Mouse (Mus musculus) heart, embryonic 14.5 days (tissue): ENCODE measurements around the gene Map3k14. TPM values are rescaled to one million over a fixed set of nuclear protein-coding genes. Genes with fewer than 3 reads are reported as not detected.

Experiments used
- ATAC-seq: fragments of 200-750 bp; cut with Nextera tagmentation; 2 replicates; pipeline ENCODE4 v1.8.0; 2017; ENCODE audit warnings: low read depth, moderate TSS enrichment; ENCODE audit not compliant: insufficient number of reproducible peaks, insufficient read depth, low FRiP score
- H3K27ac ChIP-seq, 2 experiments: fragments of 200-500 bp in 1 of 2; fragments of 300-500 bp in 1 of 2; sonication (generic) in 1 of 2; replicated peaks in 1 of 2; 2 replicates each; pipeline ENCODE4 v1.5.1; 2012 to 2014; ENCODE audit warnings: low read depth in 2 of 2, low read length in 2 of 2, control low read depth in 1 of 2, mild to moderate bottlenecking in 1 of 2, mixed read lengths in 1 of 2; ENCODE audit not compliant: control insufficient read depth in 1 of 2, insufficient read depth in 1 of 2
- H3K27me3 ChIP-seq: fragments of 300-500 bp; sonication (generic); 2 replicates; pipeline ENCODE4 v1.6.1; 2014; ENCODE audit warnings: mild to moderate bottlenecking, low read length, control low read depth; ENCODE audit not compliant: control insufficient read depth, insufficient read depth
- H3K36me3 ChIP-seq: fragments of 300-500 bp; sonication (generic); 2 replicates; pipeline ENCODE4 v1.6.1; 2014; ENCODE audit warnings: mild to moderate bottlenecking, control low read depth, low read length, mixed read lengths; ENCODE audit not compliant: control insufficient read depth, insufficient read depth
- H3K4me1 ChIP-seq, 2 experiments: fragments of 200-500 bp in 1 of 2; fragments of 300-500 bp in 1 of 2; sonication (generic) in 1 of 2; 2 replicates each; pipeline ENCODE4 v1.6.1; 2012 to 2014; ENCODE audit warnings: low read length in 2 of 2, control low read depth in 1 of 2, mixed read lengths in 1 of 2; ENCODE audit not compliant: control insufficient read depth in 2 of 2, insufficient read depth in 2 of 2
- H3K4me2 ChIP-seq: fragments of 300-500 bp; sonication (generic); 2 replicates; pipeline ENCODE4 v1.6.1; 2014; ENCODE audit warnings: mild to moderate bottlenecking, low read length
- H3K4me3 ChIP-seq, 2 experiments: fragments of 200-500 bp in 1 of 2; fragments of 300-500 bp in 1 of 2; sonication (generic) in 1 of 2; 2 replicates each; pipeline ENCODE4 v1.5.1; 2012 to 2014; ENCODE audit warnings: low read length in 2 of 2, mild to moderate bottlenecking in 2 of 2, control low read depth in 1 of 2, low read depth in 1 of 2, moderate library complexity in 1 of 2; ENCODE audit not compliant: control insufficient read depth in 1 of 2, insufficient read depth in 1 of 2
- H3K9ac ChIP-seq: fragments of 300-500 bp; sonication (generic); 2 replicates; pipeline ENCODE4 v1.6.1; 2014; ENCODE audit warnings: mild to moderate bottlenecking, low read length
- H3K9me3 ChIP-seq: fragments of 300-500 bp; sonication (generic); 2 replicates; pipeline ENCODE4 v1.6.1; 2016; ENCODE audit warnings: low read length, control low read depth; ENCODE audit not compliant: control insufficient read depth
- WGBS: fragments of 180-500 bp; shearing (Covaris S2); extraction: QIAGEN DNeasy Blood & Tissue Kit; methylation state at CpG from one replicate; pipeline ENCODE4 v1.1.7; 2014; 5-methylcytosine and 5-hydroxymethylcytosine counted together
- polyA plus RNA-seq: library from polyadenylated mRNA; unstranded; fragments of >200 nt; fragmentation: Nextera tagmentation; extraction: Ambion mirVana; gene quantifications from 2 replicates; pipeline ENCODE4 v1.2.1, GENCODE M21; 2014

Gene Map3k14
- polyA plus RNA-seq, 1 experiment from 2014 or later = 1.3 TPM

DNA sequence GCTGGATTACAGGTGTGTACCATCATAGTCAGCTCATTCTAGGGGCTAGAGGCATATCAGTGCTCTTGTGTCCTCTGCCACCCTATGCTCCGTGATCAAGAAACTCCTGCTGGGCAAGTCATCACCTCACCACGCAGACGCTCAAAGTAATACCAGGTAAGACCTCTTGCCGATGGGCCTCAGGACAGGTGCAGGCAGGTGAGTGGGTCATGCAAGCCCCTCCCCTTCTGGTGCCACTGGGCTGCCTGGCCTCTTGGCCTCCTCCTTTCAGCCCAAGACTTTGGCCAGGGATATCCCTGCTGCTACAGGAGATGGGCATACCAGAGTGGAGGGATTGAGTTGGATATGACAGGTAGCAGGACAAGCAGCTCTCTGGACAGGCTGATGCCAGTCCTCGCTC, 48.0 kb downstream of the Map3k14 start:
- Histone ChIP-seq H3K27me3 (no peaks in the 10 kb centered on the region), H3K9me3 (no peaks in the 10 kb centered on the region), H3K4me2 (no peak overlapping the region), H3K4me3 (no peak overlapping the region), H3K27ac (no peak overlapping the region), H3K9ac (no peak overlapping the region), H3K36me3 (peaks cover 31% of the 10 kb centered on the region), H3K4me1 (peaks cover 0 to 8% of the 10 kb centered on the region in 2 experiments; a peak in 1 of 4 replicates)
- WGBS = 83% methylated on average over 5 of the region's 5 CpGs
- no peak for ATAC-seq

DNA sequence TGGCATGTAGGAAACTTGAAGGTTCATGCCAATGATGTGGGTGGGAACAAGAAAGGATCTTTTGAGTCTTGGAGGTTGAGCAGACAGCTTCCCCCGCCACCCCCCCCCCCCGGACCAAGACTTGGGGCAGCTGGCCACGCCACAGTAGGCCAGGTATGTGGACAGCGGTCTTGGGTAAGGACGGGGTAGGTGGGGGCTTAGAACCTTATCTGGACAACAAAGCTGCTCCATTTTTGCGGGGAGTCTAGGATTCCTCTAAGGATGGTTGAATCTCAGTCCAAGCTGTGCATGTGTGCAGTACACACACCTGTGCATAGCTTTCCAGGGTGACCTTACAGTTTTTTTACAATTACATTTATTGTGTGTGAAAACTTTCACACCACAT, 48.8 kb downstream of the Map3k14 start:
- peak overlapping the region; percentile 79 for H3K4me2 ChIP-seq
- H3K4me1 ChIP-seq = peaks cover 0 to 8% of the 10 kb centered on the region in 2 experiments; a peak in 1 of 4 replicates
- 28% methylated on average over 6 of the region's 6 CpGs for WGBS
- no peaks in the 10 kb centered on the region for H3K9me3 ChIP-seq
- H3K27ac ChIP-seq = no peak overlapping the region
- ATAC-seq = no peak
- no peaks in the 10 kb centered on the region for H3K27me3 ChIP-seq
- peaks cover 28% of the 10 kb centered on the region for H3K36me3 ChIP-seq
- H3K4me3 ChIP-seq = peak overlapping the region; percentile 48 to 65
- H3K9ac ChIP-seq = peak overlapping the region; percentile 55

DNA sequence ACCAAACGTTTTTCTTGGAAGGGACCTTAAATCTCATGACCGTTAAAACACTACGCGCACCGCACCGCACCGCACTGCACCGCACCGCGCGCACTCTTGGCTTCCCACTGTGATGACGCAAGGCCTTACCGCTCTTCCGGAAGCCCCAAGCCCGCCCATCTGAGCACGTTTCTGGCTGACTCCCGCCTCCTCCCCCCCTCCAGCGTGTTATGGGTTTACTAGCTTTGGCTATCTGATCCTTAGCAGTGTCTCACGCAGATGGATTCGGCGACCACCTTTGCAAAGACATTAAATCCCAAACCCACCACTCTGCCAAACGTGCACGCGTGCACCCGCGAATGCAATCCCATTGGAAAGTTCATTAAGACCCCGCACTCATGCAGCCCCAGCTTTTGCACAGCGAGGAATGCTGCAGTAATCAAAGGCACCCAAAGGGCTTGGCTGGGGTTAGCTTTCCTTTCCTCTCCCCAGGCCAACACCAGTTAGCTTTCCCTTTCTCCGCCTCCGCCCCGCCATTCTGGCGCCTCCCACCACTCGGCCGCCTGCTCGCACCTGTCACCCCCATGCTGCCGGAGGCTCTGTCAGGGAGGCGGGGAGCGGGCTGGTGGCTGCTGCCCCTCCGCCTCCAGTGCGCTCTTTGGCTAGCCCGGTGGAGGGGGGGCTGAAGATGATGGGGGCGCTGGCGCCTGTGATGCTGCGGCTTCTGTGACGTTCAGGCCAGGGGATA, 49.3 kb downstream of the Map3k14 start, which contains the start of gene Spata32:
TSS of gene Spata32 (minus strand) at position 643 of the 727 bp plus-strand sequence.
- WGBS = under 1% methylated on average over 45 of the region's 45 CpGs
- H3K4me1 ChIP-seq = peaks cover 0 to 8% of the 10 kb centered on the region in 2 experiments; a peak in 1 of 4 replicates
- peak within 1 kb of the TSS; percentile 48 to 65 for H3K4me3 ChIP-seq
- 0 out of 2 replicates have a peak, but pooled peaks have one; percentile 37 for ATAC-seq
- H3K36me3 ChIP-seq = peaks cover 26% of the 10 kb centered on the region
- no peak within 1 kb of the TSS for H3K27ac ChIP-seq
- peak within 1 kb of the TSS; percentile 79 for H3K4me2 ChIP-seq
- no peaks in the 10 kb centered on the region for H3K27me3 ChIP-seq
- H3K9me3 ChIP-seq = no peaks in the 10 kb centered on the region
- H3K9ac ChIP-seq = peak within 1 kb of the TSS; percentile 55

DNA sequence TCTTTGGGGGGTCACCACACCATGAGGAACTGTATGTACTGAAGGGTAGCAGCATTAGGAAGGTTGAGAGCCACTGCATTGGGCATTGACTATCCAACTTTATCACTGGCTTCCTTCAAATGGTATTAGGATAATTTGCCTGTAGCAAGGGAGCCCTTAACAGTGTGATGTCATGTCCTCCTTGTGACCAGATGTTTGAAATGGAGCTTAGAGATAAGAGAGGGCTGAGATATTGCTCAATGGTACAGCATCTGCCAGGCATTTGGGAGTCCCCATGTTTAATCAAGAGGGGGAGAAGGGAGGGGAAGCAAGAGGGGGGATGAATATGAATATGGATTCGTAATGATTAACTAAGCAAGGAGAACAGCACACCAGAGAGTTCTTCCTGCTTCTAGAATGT, 51.9 kb downstream of the Map3k14 start:
- Histone ChIP-seq H3K36me3 (peaks cover 7% of the 10 kb centered on the region), H3K27ac (no peak overlapping the region), H3K9me3 (no peaks in the 10 kb centered on the region), H3K4me2 (no peak overlapping the region), H3K4me3 (no peak overlapping the region), H3K4me1 (peaks cover 0 to 8% of the 10 kb centered on the region in 2 experiments; a peak in 1 of 4 replicates), H3K27me3 (no peaks in the 10 kb centered on the region), H3K9ac (no peak overlapping the region)
- ATAC-seq = no peak
- WGBS = 62% methylated on average over 1 of the region's 1 CpGs

DNA sequence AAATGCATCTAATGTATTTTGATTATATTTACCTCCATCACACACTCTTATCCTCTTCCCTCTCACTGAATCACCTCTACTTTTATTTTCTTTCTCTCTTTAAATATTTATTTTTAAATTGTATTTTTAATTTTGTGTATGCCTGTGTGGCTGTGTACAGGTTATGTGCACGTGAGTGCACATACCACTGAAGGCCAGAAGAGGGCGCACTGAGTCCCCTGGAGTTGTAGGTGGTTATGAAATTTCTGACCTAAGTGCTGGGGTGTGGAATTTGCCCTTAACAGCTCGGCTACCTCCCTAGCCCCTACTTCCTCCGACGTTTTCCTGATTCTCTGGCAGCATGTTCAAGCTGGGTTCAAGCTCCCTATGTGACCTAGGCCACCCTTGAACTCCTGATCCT, 53.6 kb downstream of the Map3k14 start:
- H3K27ac ChIP-seq = no peak overlapping the region
- H3K4me3 ChIP-seq = no peak overlapping the region
- H3K9ac ChIP-seq = no peak overlapping the region
- no peaks in the 10 kb centered on the region for H3K36me3 ChIP-seq
- no peak overlapping the region for H3K4me2 ChIP-seq
- H3K4me1 ChIP-seq = peaks cover 0 to 8% of the 10 kb centered on the region in 2 experiments; a peak in 1 of 4 replicates
- 81% methylated on average over 5 of the region's 5 CpGs for WGBS
- no peak for ATAC-seq
- H3K9me3 ChIP-seq = no peaks in the 10 kb centered on the region
- H3K27me3 ChIP-seq = no peaks in the 10 kb centered on the region

DNA sequence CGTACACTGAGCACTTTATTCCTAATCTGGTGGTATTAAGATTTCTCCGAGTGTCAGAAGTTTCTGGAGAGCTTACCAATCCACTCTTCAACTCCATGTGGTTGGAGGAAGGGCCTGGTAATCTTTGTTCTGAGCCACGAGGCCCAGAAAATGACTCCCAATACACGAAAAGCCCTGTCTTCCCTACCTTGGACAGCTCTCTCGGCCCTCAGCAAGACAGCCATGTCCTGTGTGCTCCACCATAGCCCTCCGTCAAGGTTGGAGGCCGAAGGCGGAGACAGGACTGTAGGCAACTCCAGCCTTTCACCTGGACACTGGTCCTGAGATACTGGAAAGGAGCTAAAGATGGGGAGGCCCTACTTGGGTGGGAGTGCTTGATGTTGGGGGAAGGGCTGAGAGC, 57.0 kb downstream of the Map3k14 start:
- Histone ChIP-seq H3K27me3 (no peaks in the 10 kb centered on the region), H3K27ac (no peak overlapping the region), H3K9ac (no peak overlapping the region), H3K4me1 (no peaks in the 10 kb centered on the region), H3K9me3 (no peaks in the 10 kb centered on the region), H3K36me3 (no peaks in the 10 kb centered on the region), H3K4me3 (no peak overlapping the region), H3K4me2 (no peak overlapping the region)
- 59% methylated on average over 8 of the region's 8 CpGs for WGBS
- ATAC-seq = no peak

DNA sequence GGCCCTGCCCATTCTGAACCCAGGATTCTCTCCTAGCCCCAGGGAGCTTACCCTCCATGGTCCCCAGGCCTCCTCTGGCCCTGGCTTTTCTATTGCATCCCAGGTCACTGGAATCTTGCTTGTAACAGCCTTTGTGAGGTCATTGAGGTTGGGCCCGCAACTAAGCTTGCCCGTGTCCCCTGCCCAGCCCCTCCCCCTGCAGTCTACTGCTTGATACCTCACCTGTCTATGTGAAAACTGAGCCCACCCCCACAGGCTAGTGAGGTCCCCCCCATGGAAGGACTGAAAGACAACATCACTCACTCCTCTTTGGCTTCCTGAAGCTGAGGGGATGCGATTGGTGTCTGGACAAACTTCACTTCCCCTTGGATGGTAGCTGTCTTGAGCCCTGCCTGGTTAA, 58.8 kb downstream of the Map3k14 start, which contains the start of gene 1700023F06Rik:
TSS of gene 1700023F06Rik (minus strand) at position 101 of the 400 bp plus-strand sequence.
- no peak within 1 kb of the TSS for H3K4me3 ChIP-seq
- H3K27me3 ChIP-seq = no peaks in the 10 kb centered on the region
- H3K27ac ChIP-seq = no peak within 1 kb of the TSS
- H3K36me3 ChIP-seq = no peaks in the 10 kb centered on the region
- 81% methylated on average over 3 of the region's 3 CpGs for WGBS
- H3K4me2 ChIP-seq = no peak within 1 kb of the TSS
- H3K9ac ChIP-seq = no peak within 1 kb of the TSS
- no peaks in the 10 kb centered on the region for H3K4me1 ChIP-seq
- ATAC-seq = no peak
- no peaks in the 10 kb centered on the region for H3K9me3 ChIP-seq
